In the genomic region with DNA sequence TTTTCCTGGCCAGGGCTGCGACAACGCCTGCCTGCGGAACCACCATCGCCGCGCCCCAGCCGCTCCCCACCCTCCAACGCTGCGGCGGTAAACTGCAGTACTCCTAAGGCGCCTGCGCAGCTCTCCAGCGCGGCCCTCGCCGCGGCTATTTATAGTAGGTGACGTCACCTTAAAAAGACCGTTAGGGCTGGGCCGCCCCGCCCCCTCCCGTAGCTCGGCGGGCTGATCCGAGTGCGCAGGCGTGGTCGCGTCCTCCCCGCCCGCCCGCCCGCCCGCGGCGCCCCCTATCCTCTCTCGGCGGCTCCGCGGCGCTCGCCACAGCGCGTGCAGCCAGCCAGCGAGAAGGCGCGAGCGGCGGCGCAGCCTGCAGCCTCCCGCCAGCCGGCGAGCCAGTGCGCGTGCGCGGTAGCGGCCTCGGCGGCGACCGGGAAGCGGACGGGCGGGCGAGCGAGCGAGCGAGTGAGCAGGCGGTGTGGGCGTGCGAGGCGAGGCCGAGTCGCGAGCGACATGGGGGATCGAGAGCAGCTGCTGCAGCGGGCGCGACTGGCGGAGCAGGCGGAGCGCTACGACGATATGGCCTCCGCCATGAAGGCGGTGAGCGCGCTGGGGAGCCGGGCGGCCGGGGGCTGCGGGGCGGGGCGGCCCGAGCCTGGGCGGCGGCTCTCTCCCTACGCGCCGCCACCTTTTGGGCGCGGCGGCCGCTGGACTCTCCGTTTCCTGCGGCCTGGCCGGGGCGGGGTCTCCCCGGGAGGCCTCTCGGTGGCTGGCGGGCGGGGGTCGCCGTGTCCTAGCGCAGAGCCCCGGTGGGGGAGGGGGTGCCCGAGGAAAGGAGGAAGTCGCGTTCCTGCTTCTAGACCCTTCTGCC, we compare ENCODE assay signal across 7 mouse cellular contexts. TPM values are rescaled to one million over a fixed set of nuclear protein-coding genes. Genes with fewer than 3 reads are reported as not detected.
DNase-seq lines count a peak whose midpoint lies in the region; ATAC-seq lines count a peak whose summit lies in the region.

Ywhah (plus strand) TSS at position 256 of the 865 bp plus-strand sequence.

- DNase-seq in adrenal gland, postnatal 14 days, result peak; percentile 97
- peak; percentile 99 for DNase-seq in embryonic facial prominence, embryonic 11.5 days (ENCODE audit: low spot score)
- DNase-seq in heart, adult 11 months, result peak; percentile 100
- peak; percentile 96 for DNase-seq in kidney, adult 18-20 months
- DNase-seq in limb, embryonic 11.5 days (ENCODE audit: low spot score), result peak; percentile 96
- DNase-seq in midbrain, embryonic 14.5 days, result peak; percentile 100
- peak; percentile 93 to 94 for DNase-seq in spleen, adult 18-20 months

- H3K4me2 ChIP-seq in embryonic facial prominence, embryonic 11.5 days (ENCODE audit: low read depth, low read length), result peak within 1 kb of the TSS; percentile 81
- H3K4me2 ChIP-seq in limb, embryonic 11.5 days (ENCODE audit: low read depth, severe bottlenecking), result peak within 1 kb of the TSS; percentile 80
- H3K4me2 ChIP-seq in midbrain, embryonic 14.5 days (ENCODE audit: low read length), result peak within 1 kb of the TSS; percentile 94

- H3K4me1 ChIP-seq in embryonic facial prominence, embryonic 11.5 days (ENCODE audit: control insufficient read depth, insufficient read depth, low read length), result no peaks in the 10 kb centered on the region
- no peaks in the 10 kb centered on the region for H3K4me1 ChIP-seq in limb, embryonic 11.5 days (ENCODE audit: control insufficient read depth, insufficient read depth, low read length)
- peaks cover 37% of the 10 kb centered on the region for H3K4me1 ChIP-seq in midbrain, embryonic 14.5 days (ENCODE audit: control insufficient read depth, insufficient read depth, low read length)

- peaks cover under 1% of the 10 kb centered on the region; the same call in 1 of the 2 replicates for H3K36me3 ChIP-seq in embryonic facial prominence, embryonic 11.5 days (replicated peaks; ENCODE audit: control insufficient read depth, insufficient read depth, low read depth, low read length)
- 0 out of 2 replicates have a peak, but pooled peaks cover 3% of the 10 kb centered on the region for H3K36me3 ChIP-seq in limb, embryonic 11.5 days (ENCODE audit: control insufficient read depth, insufficient read depth, low read length)
- 0 out of 2 replicates have a peak, but pooled peaks cover 5% of the 10 kb centered on the region for H3K36me3 ChIP-seq in midbrain, embryonic 14.5 days (ENCODE audit: control insufficient read depth, insufficient read depth, low read length)

- no peaks in the 10 kb centered on the region for H3K27me3 ChIP-seq in embryonic facial prominence, embryonic 11.5 days (ENCODE audit: control insufficient read depth, insufficient read depth, low read length)
- no peaks in the 10 kb centered on the region for H3K27me3 ChIP-seq in limb, embryonic 11.5 days (ENCODE audit: control insufficient read depth, insufficient read depth, low read length)
- no peaks in the 10 kb centered on the region for H3K27me3 ChIP-seq in midbrain, embryonic 14.5 days (ENCODE audit: control insufficient read depth, insufficient read depth, low read length)

- ATAC-seq in embryonic facial prominence, embryonic 11.5 days (replicated peaks; ENCODE audit: insufficient number of reproducible peaks, low FRiP score, low TSS enrichment, low read depth), result peak; percentile 94
- ATAC-seq in limb, embryonic 11.5 days (ENCODE audit: insufficient number of reproducible peaks, low FRiP score, low TSS enrichment, low read depth), result peak; percentile 95
- peak; percentile 97 for ATAC-seq in midbrain, embryonic 14.5 days (ENCODE audit: low FRiP score, low TSS enrichment)

- peak within 1 kb of the TSS; percentile 97 for H3K9ac ChIP-seq in embryonic facial prominence, embryonic 11.5 days (replicated peaks; ENCODE audit: low read length)
- H3K9ac ChIP-seq in limb, embryonic 11.5 days (ENCODE audit: low read length), result peak within 1 kb of the TSS; percentile 91
- H3K9ac ChIP-seq in midbrain, embryonic 14.5 days (replicated peaks; ENCODE audit: low read length), result peak within 1 kb of the TSS; percentile 98

- H3K27ac ChIP-seq in embryonic facial prominence, embryonic 11.5 days (replicated peaks; ENCODE audit: low read depth, low read length), result peak within 1 kb of the TSS; percentile 99
- peak within 1 kb of the TSS; percentile 98 for H3K27ac ChIP-seq in limb, embryonic 11.5 days (replicated peaks; ENCODE audit: low read depth, low read length)
- H3K27ac ChIP-seq in midbrain, embryonic 14.5 days (replicated peaks; ENCODE audit: low read depth, low read length), result peak within 1 kb of the TSS; percentile 99

- peak within 1 kb of the TSS; percentile 88 for H3K4me3 ChIP-seq in embryonic facial prominence, embryonic 11.5 days (ENCODE audit: low read depth, low read length)
- peak within 1 kb of the TSS; percentile 54 for H3K4me3 ChIP-seq in limb, embryonic 11.5 days (ENCODE audit: low read depth, low read length)
- H3K4me3 ChIP-seq in midbrain, embryonic 14.5 days (replicated peaks; ENCODE audit: low read depth, low read length), result peak within 1 kb of the TSS; percentile 61

- WGBS in embryonic facial prominence, embryonic 11.5 days, result under 1% methylated on average over 103 of the region's 121 CpGs
- under 1% methylated on average over 114 of the region's 121 CpGs for WGBS in limb, embryonic 11.5 days
- under 1% methylated on average over 103 of the region's 121 CpGs for WGBS in midbrain, embryonic 14.5 days

- H3K9me3 ChIP-seq in embryonic facial prominence, embryonic 11.5 days (replicated peaks; ENCODE audit: control insufficient read depth, low read length), result no peaks in the 10 kb centered on the region
- no peaks in the 10 kb centered on the region for H3K9me3 ChIP-seq in limb, embryonic 11.5 days (ENCODE audit: control insufficient read depth, low read length)
- no peaks in the 10 kb centered on the region for H3K9me3 ChIP-seq in midbrain, embryonic 14.5 days (ENCODE audit: control insufficient read depth, low read length)

RNA-seq across cellular contexts. Expression of gene Ywhah, which starts in this region (rescaled TPM):
- total RNA-seq in adrenal gland, postnatal 14 days (2021), result 162 and 166 TPM in 2 replicates
- 479 and 494 TPM in 2 replicates for polyA plus RNA-seq in embryonic facial prominence, embryonic 11.5 days (2014; fragmentation: Nextera tagmentation; extraction: Ambion mirVana)
- 382 and 389 TPM in 2 replicates for polyA plus RNA-seq in limb, embryonic 11.5 days (2014; fragmentation: Nextera tagmentation; extraction: Ambion mirVana)
- 643 and 661 TPM in 2 replicates for polyA plus RNA-seq in midbrain, embryonic 14.5 days (2014; fragmentation: Nextera tagmentation; extraction: Ambion mirVana)

Comparison
In these comparisons a context has a peak if more than half of its experiments do, and no peak if none do; other contexts are left out.
1. Peak in every context shown above with its lines: DNase-seq, ATAC-seq, H3K4me3 ChIP-seq and H3K27ac ChIP-seq.